Mouse (Mus musculus): ENCODE measurements around the gene Dlgap4. TPM values are rescaled to one million over a fixed set of nuclear protein-coding genes. Genes with fewer than 3 reads are reported as not detected.

Dlgap4 gene
- polyA plus RNA-seq, 1 experiment from 2014 or later, result 230 TPM

DNA sequence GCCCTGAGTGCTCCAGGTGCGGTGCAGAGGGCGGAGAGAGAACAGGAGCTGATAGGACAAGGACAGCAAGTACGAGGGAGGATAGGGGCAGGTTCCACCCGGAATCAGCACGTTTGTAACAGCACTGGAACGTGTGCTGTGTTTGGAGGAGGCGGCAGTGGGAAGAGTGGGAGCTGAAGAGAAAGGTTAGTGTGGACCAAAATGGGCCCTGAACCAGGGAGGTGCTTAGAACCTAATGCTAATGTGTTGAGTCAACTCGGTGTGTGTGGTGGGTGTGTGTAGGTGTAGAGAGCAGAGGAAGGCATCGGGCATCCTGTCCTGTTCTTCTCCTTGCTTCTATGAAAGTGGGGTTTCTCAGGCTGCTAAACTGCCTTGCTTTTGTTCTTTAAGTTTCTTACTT lies 127.8 kb downstream of the Dlgap4 start:
- no peak overlapping the region for H3K9ac ChIP-seq (replicated peaks; ENCODE audit: low read depth, low read length)
- WGBS, result 90% methylated on average over 9 of the region's 9 CpGs
- H3K4me2 ChIP-seq (ENCODE audit: low read depth, low read length), result no peak overlapping the region
- peaks cover 2% of the 10 kb centered on the region for H3K36me3 ChIP-seq (ENCODE audit: control insufficient read depth, insufficient read depth, low read length)
- no peaks in the 10 kb centered on the region for H3K9me3 ChIP-seq (ENCODE audit: control insufficient read depth, low read length)
- H3K4me1 ChIP-seq (ENCODE audit: control insufficient read depth, insufficient read depth, low read length), result peaks cover 16% of the 10 kb centered on the region; the same call in 1 of the 2 replicates
- no peak overlapping the region for H3K4me3 ChIP-seq (ENCODE audit: low read depth, low read length)
- no peak overlapping the region for H3K27ac ChIP-seq (ENCODE audit: low read depth, low read length)
- no peak for ATAC-seq (ENCODE audit: low read depth)
- H3K27me3 ChIP-seq (ENCODE audit: control insufficient read depth, insufficient read depth, low read length), result no peaks in the 10 kb centered on the region

DNA sequence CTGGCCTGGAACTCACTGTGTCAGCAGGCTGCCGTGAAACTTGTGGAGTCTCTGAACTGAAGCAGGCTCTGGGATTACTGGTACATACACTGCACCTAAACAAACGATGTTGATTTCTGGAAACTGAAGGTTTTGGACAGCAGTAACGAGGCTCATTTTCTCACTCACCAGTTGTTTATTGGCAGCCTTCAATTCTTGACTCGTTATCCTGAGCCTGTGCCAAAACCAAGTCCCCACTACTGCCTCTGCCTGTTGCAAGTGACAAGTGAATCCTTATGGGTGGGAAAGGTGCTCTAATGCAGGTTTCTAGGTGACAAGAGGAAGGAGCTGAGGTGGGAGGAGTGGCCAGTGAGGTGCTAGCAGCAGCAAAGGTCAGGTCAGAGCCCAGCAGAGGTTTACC lies 128.5 kb downstream of the Dlgap4 start:
- H3K27me3 ChIP-seq (ENCODE audit: control insufficient read depth, insufficient read depth, low read length), result no peaks in the 10 kb centered on the region
- no peak for ATAC-seq (ENCODE audit: low read depth)
- WGBS, result 69% methylated on average over 4 of the region's 4 CpGs
- no peak overlapping the region for H3K4me2 ChIP-seq (ENCODE audit: low read depth, low read length)
- H3K27ac ChIP-seq (ENCODE audit: low read depth, low read length), result no peak overlapping the region
- H3K36me3 ChIP-seq (ENCODE audit: control insufficient read depth, insufficient read depth, low read length), result peaks cover 9% of the 10 kb centered on the region
- H3K4me3 ChIP-seq (ENCODE audit: low read depth, low read length), result no peak overlapping the region
- H3K9ac ChIP-seq (replicated peaks; ENCODE audit: low read depth, low read length), result no peak overlapping the region
- H3K4me1 ChIP-seq (ENCODE audit: control insufficient read depth, insufficient read depth, low read length), result peaks cover 16% of the 10 kb centered on the region; the same call in 1 of the 2 replicates
- no peaks in the 10 kb centered on the region for H3K9me3 ChIP-seq (ENCODE audit: control insufficient read depth, low read length)

DNA sequence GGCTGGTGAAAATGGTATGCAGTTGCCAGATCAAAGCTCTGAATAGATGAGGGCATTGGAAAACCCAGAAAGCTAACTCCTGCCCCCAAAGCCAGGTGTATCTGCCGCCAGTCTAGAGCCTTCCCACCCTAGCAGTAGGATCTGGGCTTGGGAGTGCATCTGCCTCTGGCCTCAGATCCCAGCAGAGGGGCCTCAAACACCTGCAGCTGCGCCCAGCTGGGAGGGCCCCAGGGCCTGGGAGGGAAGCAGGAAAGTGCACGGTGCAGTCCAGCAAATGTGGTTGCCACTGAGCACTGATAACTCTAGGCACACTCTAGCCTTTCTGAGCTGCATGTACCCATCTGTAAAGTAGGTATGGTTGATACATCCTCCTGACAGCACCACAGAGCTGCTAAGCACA lies 129.7 kb downstream of the Dlgap4 start:
- H3K9ac ChIP-seq (replicated peaks; ENCODE audit: low read depth, low read length), result no peak overlapping the region
- H3K4me2 ChIP-seq (ENCODE audit: low read depth, low read length), result no peak overlapping the region
- no peaks in the 10 kb centered on the region for H3K9me3 ChIP-seq (ENCODE audit: control insufficient read depth, low read length)
- no peak for ATAC-seq (ENCODE audit: low read depth)
- H3K4me3 ChIP-seq (ENCODE audit: low read depth, low read length), result no peak overlapping the region
- H3K4me1 ChIP-seq (ENCODE audit: control insufficient read depth, insufficient read depth, low read length), result peaks cover 16% of the 10 kb centered on the region; the same call in 1 of the 2 replicates
- no peak overlapping the region for H3K27ac ChIP-seq (ENCODE audit: low read depth, low read length)
- no peaks in the 10 kb centered on the region for H3K27me3 ChIP-seq (ENCODE audit: control insufficient read depth, insufficient read depth, low read length)
- 71% methylated on average over 3 of the region's 3 CpGs for WGBS
- peaks cover 20% of the 10 kb centered on the region for H3K36me3 ChIP-seq (ENCODE audit: control insufficient read depth, insufficient read depth, low read length)

GRCm38 (mm10) chr2:156744414-156744813 lies 130.9 kb downstream of the Dlgap4 start:
- Histone ChIP-seq H3K36me3 (ENCODE audit: control insufficient read depth, insufficient read depth, low read length) (peaks cover 28% of the 10 kb centered on the region), H3K9ac (replicated peaks; ENCODE audit: low read depth, low read length) (no peak overlapping the region), H3K9me3 (ENCODE audit: control insufficient read depth, low read length) (no peaks in the 10 kb centered on the region), H3K4me2 (ENCODE audit: low read depth, low read length) (no peak overlapping the region), H3K27me3 (ENCODE audit: control insufficient read depth, insufficient read depth, low read length) (no peaks in the 10 kb centered on the region), H3K27ac (ENCODE audit: low read depth, low read length) (no peak overlapping the region), H3K4me3 (ENCODE audit: low read depth, low read length) (no peak overlapping the region), H3K4me1 (ENCODE audit: control insufficient read depth, insufficient read depth, low read length) (peaks cover 16% of the 10 kb centered on the region; the same call in 1 of the 2 replicates)
- WGBS, result 71% methylated on average over 5 of the region's 5 CpGs
- ATAC-seq (ENCODE audit: low read depth), result no peak

GRCm38 (mm10) chr2:156747315-156747714 lies 133.8 kb downstream of the Dlgap4 start:
- H3K36me3 ChIP-seq (ENCODE audit: control insufficient read depth, insufficient read depth, low read length), result peaks cover 46% of the 10 kb centered on the region
- H3K9ac ChIP-seq (replicated peaks; ENCODE audit: low read depth, low read length), result no peak overlapping the region
- WGBS, result 95% methylated on average over 3 of the region's 3 CpGs
- H3K27me3 ChIP-seq (ENCODE audit: control insufficient read depth, insufficient read depth, low read length), result no peaks in the 10 kb centered on the region
- 0 out of 2 replicates have a peak, but pooled peaks cover 8% of the 10 kb centered on the region for H3K4me1 ChIP-seq (ENCODE audit: control insufficient read depth, insufficient read depth, low read length)
- H3K4me3 ChIP-seq (ENCODE audit: low read depth, low read length), result no peak overlapping the region
- H3K27ac ChIP-seq (ENCODE audit: low read depth, low read length), result no peak overlapping the region
- no peaks in the 10 kb centered on the region for H3K9me3 ChIP-seq (ENCODE audit: control insufficient read depth, low read length)
- H3K4me2 ChIP-seq (ENCODE audit: low read depth, low read length), result no peak overlapping the region
- ATAC-seq (ENCODE audit: low read depth), result no peak

GRCm38 (mm10) chr2:156749687-156750086 lies 136.2 kb downstream of the Dlgap4 start:
- ATAC-seq (ENCODE audit: low read depth), result no peak
- H3K4me2 ChIP-seq (ENCODE audit: low read depth, low read length), result no peak overlapping the region
- no peaks in the 10 kb centered on the region for H3K4me1 ChIP-seq (ENCODE audit: control insufficient read depth, insufficient read depth, low read length)
- H3K9me3 ChIP-seq (ENCODE audit: control insufficient read depth, low read length), result no peaks in the 10 kb centered on the region
- H3K9ac ChIP-seq (replicated peaks; ENCODE audit: low read depth, low read length), result no peak overlapping the region
- no peak overlapping the region for H3K4me3 ChIP-seq (ENCODE audit: low read depth, low read length)
- WGBS, result 92% methylated on average over 8 of the region's 8 CpGs
- no peak overlapping the region for H3K27ac ChIP-seq (ENCODE audit: low read depth, low read length)
- H3K36me3 ChIP-seq (ENCODE audit: control insufficient read depth, insufficient read depth, low read length), result peaks cover 59% of the 10 kb centered on the region
- H3K27me3 ChIP-seq (ENCODE audit: control insufficient read depth, insufficient read depth, low read length), result no peaks in the 10 kb centered on the region

DNA sequence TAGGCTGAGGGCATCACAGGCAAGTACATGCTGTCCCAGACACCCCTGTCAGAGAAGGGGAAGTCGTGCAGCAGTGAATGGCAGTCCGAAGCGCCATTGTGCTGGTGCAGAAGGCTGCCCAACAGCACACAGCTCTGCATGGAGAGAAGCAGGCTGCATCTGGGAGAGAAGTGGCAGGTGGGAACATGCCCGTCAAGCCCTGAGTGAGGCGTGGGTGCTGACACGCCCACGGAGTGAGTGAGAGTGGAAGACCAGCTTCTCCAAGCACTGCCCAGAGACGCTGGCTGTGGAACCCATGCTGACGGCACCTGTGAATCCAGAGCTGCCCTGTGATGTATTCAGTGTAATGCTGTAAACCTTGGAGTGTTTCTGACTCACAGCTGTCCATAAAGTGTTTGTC lies 143.4 kb downstream of the Dlgap4 start:
- ATAC-seq (ENCODE audit: low read depth), result no peak
- 97% methylated on average over 9 of the region's 9 CpGs for WGBS
- H3K4me2 ChIP-seq (ENCODE audit: low read depth, low read length), result no peak overlapping the region
- no peaks in the 10 kb centered on the region for H3K27me3 ChIP-seq (ENCODE audit: control insufficient read depth, insufficient read depth, low read length)
- no peaks in the 10 kb centered on the region for H3K4me1 ChIP-seq (ENCODE audit: control insufficient read depth, insufficient read depth, low read length)
- no peak overlapping the region for H3K9ac ChIP-seq (replicated peaks; ENCODE audit: low read depth, low read length)
- no peak overlapping the region for H3K4me3 ChIP-seq (ENCODE audit: low read depth, low read length)
- peaks cover 73% of the 10 kb centered on the region for H3K36me3 ChIP-seq (ENCODE audit: control insufficient read depth, insufficient read depth, low read length)
- no peak overlapping the region for H3K27ac ChIP-seq (ENCODE audit: low read depth, low read length)
- H3K9me3 ChIP-seq (ENCODE audit: control insufficient read depth, low read length), result no peaks in the 10 kb centered on the region

GRCm38 (mm10) chr2:156760843-156761505 lies 147.5 kb downstream of the Dlgap4 start:
- Histone ChIP-seq H3K27me3 (ENCODE audit: control insufficient read depth, insufficient read depth, low read length) (no peaks in the 10 kb centered on the region), H3K9ac (replicated peaks; ENCODE audit: low read depth, low read length) (no peak overlapping the region), H3K9me3 (ENCODE audit: control insufficient read depth, low read length) (no peaks in the 10 kb centered on the region), H3K4me2 (ENCODE audit: low read depth, low read length) (no peak overlapping the region), H3K36me3 (ENCODE audit: control insufficient read depth, insufficient read depth, low read length) (peaks cover 75% of the 10 kb centered on the region), H3K4me1 (ENCODE audit: control insufficient read depth, insufficient read depth, low read length) (0 out of 2 replicates have a peak, but pooled peaks cover 2% of the 10 kb centered on the region), H3K27ac (ENCODE audit: low read depth, low read length) (no peak overlapping the region), H3K4me3 (ENCODE audit: low read depth, low read length) (no peak overlapping the region)
- 99% methylated on average over 5 of the region's 5 CpGs for WGBS
- ATAC-seq (ENCODE audit: low read depth), result no peak

- no peak overlapping the region for H3K4me3 ChIP-seq (ENCODE audit: low read depth, low read length)
- ATAC-seq (ENCODE audit: low read depth), result no peak
- peaks cover 70% of the 10 kb centered on the region for H3K36me3 ChIP-seq (ENCODE audit: control insufficient read depth, insufficient read depth, low read length)
- 0 out of 2 replicates have a peak, but pooled peaks cover 2% of the 10 kb centered on the region for H3K4me1 ChIP-seq (ENCODE audit: control insufficient read depth, insufficient read depth, low read length)
- 95% methylated on average over 17 of the region's 17 CpGs for WGBS
- H3K9me3 ChIP-seq (ENCODE audit: control insufficient read depth, low read length), result no peaks in the 10 kb centered on the region
- H3K27ac ChIP-seq (ENCODE audit: low read depth, low read length), result peak overlapping the region; percentile 62; the same call in 1 of the 2 replicates
- H3K9ac ChIP-seq (replicated peaks; ENCODE audit: low read depth, low read length), result no peak overlapping the region
- no peak overlapping the region for H3K4me2 ChIP-seq (ENCODE audit: low read depth, low read length)
- no peaks in the 10 kb centered on the region for H3K27me3 ChIP-seq (ENCODE audit: control insufficient read depth, insufficient read depth, low read length)
Measured at GRCm38 (mm10) chr2:156761521-156762278, 148.2 kb downstream of the Dlgap4 start.
